Mouse (Mus musculus): ENCODE measurements at regions not wholly inside any gene's neighbourhood (a gene's known extent, or its start where the extent isn't known, plus 50 kb on each side); places are given as distances from the start of the nearest gene placed in this dataset.

DNA sequence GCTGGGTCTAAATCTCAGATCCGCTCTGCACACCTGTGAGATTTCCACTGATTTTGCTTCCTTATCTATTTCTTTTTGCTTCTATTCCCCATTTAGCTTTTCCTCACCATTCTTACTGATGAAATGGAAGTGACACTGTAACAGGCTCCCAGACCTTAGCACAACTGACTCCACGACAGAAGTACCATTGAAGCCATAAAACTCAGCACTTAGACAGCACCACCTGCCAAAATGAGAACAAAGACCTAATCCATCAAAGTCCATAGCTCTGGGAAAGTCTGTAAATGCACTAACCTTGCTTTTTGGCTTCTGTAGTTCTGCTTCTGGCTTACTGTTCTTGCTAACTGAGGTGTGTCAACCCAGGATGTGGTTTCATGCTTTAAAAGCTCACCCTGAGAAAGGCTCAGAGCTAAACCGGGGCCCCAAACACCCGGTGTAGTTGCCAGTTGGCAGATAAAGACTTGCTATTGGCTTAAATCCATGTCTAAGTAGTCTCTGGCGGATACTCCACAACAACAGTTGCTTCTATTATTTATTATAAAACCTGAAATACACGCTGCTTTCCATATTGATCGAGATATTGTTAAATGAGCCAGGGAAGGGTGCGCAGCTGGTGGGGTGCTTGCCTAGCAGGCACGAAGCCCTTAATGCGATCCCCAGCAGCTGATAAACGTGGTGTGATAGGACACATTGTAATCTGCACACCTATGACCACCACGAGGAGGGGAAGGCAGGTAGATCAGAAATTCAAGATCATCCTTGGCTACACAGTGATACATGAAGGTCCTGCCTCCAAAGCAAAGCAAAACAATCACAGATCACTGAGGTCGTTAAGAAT lies 414.9 kb upstream of the Hs6st1 start:
- no peaks in the 10 kb centered on the region for H3K4me1 ChIP-seq (ENCODE audit: insufficient read depth, low read depth, low read length)
- no peak for TF ChIP-seq CTCF (IDR thresholded peaks at IDR 0.05)
- no peak for TF ChIP-seq EP300 (IDR thresholded peaks at IDR 0.05)
- DNase-seq (ENCODE audit: low spot score): no peak
- no peak overlapping the region for H3K4me3 ChIP-seq (ENCODE audit: low read depth, low read length)
- no peaks in the 10 kb centered on the region for H3K9me3 ChIP-seq (ENCODE audit: low read length)
- H3K9ac ChIP-seq (replicated peaks; ENCODE audit: low read depth): no peak overlapping the region
- H3K27me3 ChIP-seq (replicated peaks; ENCODE audit: insufficient read depth, low read length): no peaks in the 10 kb centered on the region
- 63% methylated on average over 13 of the region's 13 CpGs for WGBS
- no peak overlapping the region for H3K4me2 ChIP-seq (replicated peaks; ENCODE audit: low read depth, low read length)
- H3K27ac ChIP-seq (ENCODE audit: low read length): no peak overlapping the region
- no peak for ATAC-seq
- no peaks in the 10 kb centered on the region for H3K36me3 ChIP-seq (ENCODE audit: insufficient read depth, low read length)

GRCm38 (mm10) chr1:35663006-35663405 lies 405.2 kb upstream of the Hs6st1 start:
- DNase-seq (ENCODE audit: low spot score): no peak
- H3K4me3 ChIP-seq (ENCODE audit: low read depth, low read length): no peak overlapping the region
- H3K9ac ChIP-seq (replicated peaks; ENCODE audit: low read depth): no peak overlapping the region
- TF ChIP-seq EP300 (IDR thresholded peaks at IDR 0.05) (no peak), CTCF (IDR thresholded peaks at IDR 0.05) (no peak)
- H3K27ac ChIP-seq (ENCODE audit: low read length): no peak overlapping the region
- H3K4me2 ChIP-seq (replicated peaks; ENCODE audit: low read depth, low read length): no peak overlapping the region
- no peaks in the 10 kb centered on the region for H3K9me3 ChIP-seq (ENCODE audit: low read length)
- 89% methylated on average over 4 of the region's 4 CpGs for WGBS
- no peaks in the 10 kb centered on the region for H3K27me3 ChIP-seq (replicated peaks; ENCODE audit: insufficient read depth, low read length)
- no peak for ATAC-seq
- H3K36me3 ChIP-seq (ENCODE audit: insufficient read depth, low read length): no peaks in the 10 kb centered on the region
- H3K4me1 ChIP-seq (ENCODE audit: insufficient read depth, low read depth, low read length): no peaks in the 10 kb centered on the region

GRCm38 (mm10) chr1:35673524-35673923 lies 394.7 kb upstream of the Hs6st1 start:
- Histone ChIP-seq H3K9me3 (ENCODE audit: low read length) (no peaks in the 10 kb centered on the region), H3K4me1 (ENCODE audit: insufficient read depth, low read depth, low read length) (no peaks in the 10 kb centered on the region), H3K27me3 (replicated peaks; ENCODE audit: insufficient read depth, low read length) (no peaks in the 10 kb centered on the region), H3K36me3 (ENCODE audit: insufficient read depth, low read length) (no peaks in the 10 kb centered on the region), H3K4me3 (ENCODE audit: low read depth, low read length) (no peak overlapping the region), H3K4me2 (replicated peaks; ENCODE audit: low read depth, low read length) (no peak overlapping the region), H3K9ac (replicated peaks; ENCODE audit: low read depth) (no peak overlapping the region), H3K27ac (ENCODE audit: low read length) (no peak overlapping the region)
- DNase-seq (ENCODE audit: low spot score) (no peak), ATAC-seq (no peak)
- TF ChIP-seq CTCF (IDR thresholded peaks at IDR 0.05): no peak
- no peak for TF ChIP-seq EP300 (IDR thresholded peaks at IDR 0.05)
- 80% methylated on average over 4 of the region's 4 CpGs for WGBS

DNA sequence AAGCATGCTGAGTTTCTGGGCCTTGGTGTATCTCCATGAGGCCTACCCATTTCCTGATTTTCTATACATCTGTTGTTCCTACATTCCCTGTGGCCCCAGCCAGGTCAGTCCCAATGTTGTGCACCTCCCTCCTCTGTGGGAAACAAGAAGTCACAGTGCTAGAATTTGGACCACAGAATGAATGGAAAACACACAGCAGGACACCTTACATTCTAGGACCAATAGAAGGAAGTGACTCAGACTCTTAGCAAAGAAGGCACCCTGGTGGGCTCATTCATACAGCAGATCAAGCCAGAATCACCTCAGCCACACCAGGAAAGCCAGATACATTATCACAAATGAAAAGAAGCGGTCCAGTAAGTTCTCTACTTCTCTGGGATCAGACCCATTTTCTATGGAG lies 394.2 kb upstream of the Hs6st1 start:
- Histone ChIP-seq H3K4me3 (ENCODE audit: low read depth, low read length) (no peak overlapping the region), H3K9me3 (ENCODE audit: low read length) (no peaks in the 10 kb centered on the region), H3K36me3 (ENCODE audit: insufficient read depth, low read length) (no peaks in the 10 kb centered on the region), H3K4me1 (ENCODE audit: insufficient read depth, low read depth, low read length) (no peaks in the 10 kb centered on the region), H3K4me2 (replicated peaks; ENCODE audit: low read depth, low read length) (no peak overlapping the region), H3K9ac (replicated peaks; ENCODE audit: low read depth) (no peak overlapping the region), H3K27me3 (replicated peaks; ENCODE audit: insufficient read depth, low read length) (no peaks in the 10 kb centered on the region), H3K27ac (ENCODE audit: low read length) (no peak overlapping the region)
- TF ChIP-seq EP300 (IDR thresholded peaks at IDR 0.05) (no peak), CTCF (IDR thresholded peaks at IDR 0.05) (no peak)
- ATAC-seq (no peak), DNase-seq (ENCODE audit: low spot score) (no peak)
- 63% methylated on average over 1 of the region's 1 CpGs for WGBS

- Histone ChIP-seq H3K27me3 (replicated peaks; ENCODE audit: insufficient read depth, low read length) (no peaks in the 10 kb centered on the region), H3K4me2 (replicated peaks; ENCODE audit: low read depth, low read length) (no peak overlapping the region), H3K9me3 (ENCODE audit: low read length) (no peaks in the 10 kb centered on the region), H3K4me1 (ENCODE audit: insufficient read depth, low read depth, low read length) (no peaks in the 10 kb centered on the region), H3K36me3 (ENCODE audit: insufficient read depth, low read length) (no peaks in the 10 kb centered on the region), H3K9ac (replicated peaks; ENCODE audit: low read depth) (no peak overlapping the region), H3K4me3 (ENCODE audit: low read depth, low read length) (no peak overlapping the region), H3K27ac (ENCODE audit: low read length) (no peak overlapping the region)
- no peak for TF ChIP-seq CTCF (IDR thresholded peaks at IDR 0.05)
- TF ChIP-seq EP300 (IDR thresholded peaks at IDR 0.05): no peak
- DNase-seq (ENCODE audit: low spot score) (peak; percentile 28), ATAC-seq (peak; percentile 28; the same call in 1 of the 2 replicates)
- WGBS: 58% methylated on average over 8 of the region's 8 CpGs
Measured at GRCm38 (mm10) chr1:35682511-35682949, 385.7 kb upstream of the Hs6st1 start.

- Histone ChIP-seq H3K36me3 (ENCODE audit: insufficient read depth, low read length) (no peaks in the 10 kb centered on the region), H3K4me2 (replicated peaks; ENCODE audit: low read depth, low read length) (no peak overlapping the region), H3K4me3 (ENCODE audit: low read depth, low read length) (no peak overlapping the region), H3K27ac (ENCODE audit: low read length) (no peak overlapping the region), H3K4me1 (ENCODE audit: insufficient read depth, low read depth, low read length) (no peaks in the 10 kb centered on the region), H3K9ac (replicated peaks; ENCODE audit: low read depth) (no peak overlapping the region), H3K9me3 (ENCODE audit: low read length) (no peaks in the 10 kb centered on the region), H3K27me3 (replicated peaks; ENCODE audit: insufficient read depth, low read length) (no peaks in the 10 kb centered on the region)
- TF ChIP-seq CTCF (IDR thresholded peaks at IDR 0.05) (no peak), EP300 (IDR thresholded peaks at IDR 0.05) (no peak)
- DNase-seq (ENCODE audit: low spot score): no peak
- no peak for ATAC-seq
- 56% methylated on average over 6 of the region's 6 CpGs for WGBS
Measured at GRCm38 (mm10) chr1:35685651-35686050, 382.5 kb upstream of the Hs6st1 start.
